Mouse (Mus musculus) E14TG2a.4 (cell line): ENCODE data around the gene Mipep.

Experiments used
- CTCF ChIP-seq: conservative IDR thresholded peaks from 2 replicates; pipeline ENCODE4 v1.5.1; 2014; ENCODE audit warnings: low read length
- NANOG ChIP-seq: IDR thresholded peaks from 2 replicates; pipeline ENCODE4 v1.6.1; 2014; ENCODE audit warnings: borderline replicate concordance, low read length, mixed read lengths
- POU5F1 ChIP-seq: IDR thresholded peaks from 2 replicates; pipeline ENCODE4 v1.6.1; 2014; ENCODE audit warnings: low read length, borderline replicate concordance

GRCm38 (mm10) chr14:60806891-60807344 lies 22.5 kb downstream of the Mipep start:
- TF ChIP-seq CTCF (no peak), POU5F1 (no peak), NANOG (no peak)
